Mouse (Mus musculus) ZHBTc4 (cell line): ENCODE measurements around the gene Eif2b5.
A peak's percentile ranks its signal among the peaks of the same experiment; 100 is the strongest.

ENCODE experiments used
- DNase-seq: peaks from one replicate; pipeline ENCODE4 v3.0.0-alpha.2; 2011; ENCODE audit warnings: low read depth, low spot score

Eif2b5 gene

DNA sequence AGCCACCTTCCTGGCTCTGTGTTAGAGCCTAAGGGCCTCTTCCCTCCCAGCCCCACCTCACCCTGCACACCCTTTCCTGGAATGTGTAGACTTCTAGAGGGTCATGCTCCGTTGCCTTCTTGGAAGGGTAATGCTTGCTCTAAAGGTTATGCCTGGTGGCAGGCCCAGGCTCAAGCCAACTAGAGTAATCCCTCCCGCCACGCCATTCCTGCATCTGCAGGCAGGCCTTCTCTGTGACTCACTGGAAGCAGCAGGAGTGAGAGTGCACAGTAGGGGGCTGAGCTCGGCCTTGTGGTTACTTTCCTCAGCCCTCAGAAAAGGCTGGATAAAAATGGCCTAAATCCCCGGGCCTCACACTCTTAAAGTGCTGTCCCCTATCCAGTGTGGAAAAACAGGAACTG, 38.5 kb downstream of the Eif2b5 start:
- DNase-seq = peak; percentile 91

GRCm38 (mm10) chr16:20537601-20538320, 39.1 kb downstream of the Eif2b5 start:
- peak; percentile 73 for DNase-seq

GRCm38 (mm10) chr16:20539649-20540048, 41.0 kb downstream of the Eif2b5 start:
- no peak for DNase-seq

- no peak for DNase-seq
These were observed 41.8 kb downstream of the Eif2b5 start for GRCm38 (mm10) chr16:20540438-20540837.

GRCm38 (mm10) chr16:20545696-20546095, 47.1 kb downstream of the Eif2b5 start:
- DNase-seq = no peak

GRCm38 (mm10) chr16:20547423-20547822, 48.8 kb downstream of the Eif2b5 start:
- DNase-seq = peak; percentile 61

DNA sequence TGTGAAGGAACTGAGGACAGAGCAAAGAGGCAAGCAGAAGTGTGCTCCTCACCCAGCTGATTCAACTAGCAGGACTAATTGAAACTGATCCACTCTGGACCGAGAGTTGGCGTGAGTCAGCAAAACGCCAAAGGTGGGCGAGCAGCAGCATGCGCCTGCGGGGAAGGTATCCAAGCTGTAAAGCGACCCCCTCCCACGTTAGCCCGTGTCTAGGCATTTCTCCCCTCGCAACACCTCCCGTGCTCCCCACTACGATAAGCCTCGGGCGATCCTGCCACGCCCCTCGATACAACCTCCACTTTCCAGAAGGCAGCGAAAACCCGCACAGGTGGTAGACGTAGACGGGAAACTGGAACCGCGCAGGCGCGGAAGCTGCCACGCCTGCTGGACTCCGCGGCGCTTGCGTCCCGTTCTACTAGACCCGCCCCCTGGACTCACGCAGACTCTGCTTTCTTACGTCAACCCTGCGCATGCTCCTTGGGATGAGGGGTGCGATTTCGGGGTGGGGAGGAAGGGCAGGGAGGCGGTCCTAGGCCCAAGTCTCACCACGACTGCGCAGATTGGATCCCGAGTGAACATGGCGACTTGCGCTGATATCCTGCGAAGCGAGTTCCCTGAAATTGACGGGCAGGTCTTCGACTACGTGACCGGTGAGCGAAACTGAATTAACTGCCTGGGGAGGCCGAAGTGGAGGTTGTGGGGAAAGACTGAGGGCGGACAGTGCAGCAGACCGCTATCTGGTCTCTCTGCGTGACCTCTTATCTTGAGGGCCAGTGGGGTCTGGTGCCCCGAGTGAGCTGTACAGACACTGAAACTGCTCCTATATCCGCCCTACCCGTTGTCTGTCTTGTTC, 49.7 kb downstream of the Eif2b5 start, which contains the start of gene Abcf3:
TSS of gene Abcf3 (plus strand) at position 482 of the 853 bp plus-strand sequence.
- peak; percentile 100 for DNase-seq

DNA sequence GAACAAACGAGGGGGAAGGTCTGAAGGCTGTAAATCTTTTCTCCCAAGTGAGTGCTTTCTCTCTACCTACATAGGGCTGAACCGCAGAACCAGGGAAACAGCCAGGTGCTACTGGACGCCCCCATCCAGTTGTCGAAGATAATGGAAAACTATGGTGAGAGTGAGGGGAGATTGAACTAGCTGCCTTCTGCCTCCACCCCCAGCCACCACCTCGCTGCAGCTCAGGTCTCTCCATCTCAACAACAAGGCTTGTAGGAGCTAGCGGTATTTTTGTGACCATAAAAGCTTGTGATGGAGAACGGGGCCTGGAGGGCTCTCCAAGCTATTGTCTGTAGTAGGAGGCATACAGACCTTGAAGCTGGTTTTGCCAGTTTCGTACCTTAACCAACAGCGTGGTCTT, 50.5 kb downstream of the Eif2b5 start:
- no peak for DNase-seq

DNA sequence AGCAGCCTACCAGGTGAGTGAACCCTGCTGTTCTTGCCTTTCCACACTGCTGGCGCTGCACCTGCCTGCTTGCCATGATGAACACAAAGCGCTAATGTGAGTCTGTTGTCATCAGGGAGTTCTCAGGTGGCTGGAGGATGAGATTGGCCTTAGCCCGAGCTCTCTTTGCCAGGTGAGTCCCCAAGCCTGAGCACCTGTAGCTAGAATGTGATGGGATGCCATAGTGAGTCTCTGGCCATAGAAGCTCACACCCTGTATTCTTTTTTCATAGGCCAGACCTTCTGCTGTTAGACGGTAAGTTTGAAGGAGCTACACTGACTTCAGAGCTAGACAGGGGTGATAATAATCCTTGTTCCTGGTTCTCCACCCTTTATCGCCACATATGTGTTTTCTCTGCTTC, 53.1 kb downstream of the Eif2b5 start:
- DNase-seq = no peak

DNA sequence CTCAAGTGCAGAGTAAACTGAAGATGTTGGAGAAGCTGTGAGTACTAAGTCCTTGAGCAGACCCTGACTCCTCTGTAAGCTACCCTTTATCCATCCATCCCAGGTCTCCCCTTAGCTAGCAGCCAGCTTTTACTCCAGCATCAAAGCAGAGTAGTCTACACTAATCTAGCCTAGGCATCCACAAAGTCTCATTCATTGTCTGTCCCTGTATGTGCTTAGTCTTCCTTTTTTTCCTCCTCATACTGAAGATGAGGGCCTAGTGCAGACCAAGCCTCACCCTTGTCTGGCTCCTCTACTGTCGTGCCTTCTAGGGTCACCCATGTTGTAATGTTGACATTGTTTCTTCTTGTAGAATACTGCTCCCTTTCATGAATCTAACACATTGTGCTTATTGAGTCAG, 54.0 kb downstream of the Eif2b5 start:
- DNase-seq = no peak

- no peak for DNase-seq
These were observed 56.4 kb downstream of the Eif2b5 start for GRCm38 (mm10) chr16:20555000-20555399.

DNA sequence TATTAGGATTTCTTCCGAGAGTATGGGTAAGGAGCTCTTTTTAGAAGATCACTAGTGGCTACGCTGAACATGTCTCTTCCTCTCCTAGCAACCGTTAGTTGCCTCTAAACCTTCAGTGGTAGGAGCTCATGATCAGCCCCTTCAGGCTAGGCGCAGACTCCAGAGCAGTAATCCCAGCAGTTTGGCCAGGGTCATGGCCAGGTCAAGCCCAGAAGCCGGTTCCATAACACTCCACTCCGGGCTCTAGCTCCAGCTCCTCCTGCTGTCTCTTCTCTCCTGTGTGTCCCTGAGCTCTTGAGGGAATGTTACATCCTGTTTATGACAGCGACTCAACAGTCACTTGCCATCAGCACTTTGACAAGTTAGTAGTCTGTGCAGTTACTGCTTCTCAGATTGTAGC, 58.8 kb downstream of the Eif2b5 start:
- DNase-seq = peak; percentile 55
